Mouse (Mus musculus): ENCODE measurements around the gene Sec14l4.

Gene Sec14l4

DNA sequence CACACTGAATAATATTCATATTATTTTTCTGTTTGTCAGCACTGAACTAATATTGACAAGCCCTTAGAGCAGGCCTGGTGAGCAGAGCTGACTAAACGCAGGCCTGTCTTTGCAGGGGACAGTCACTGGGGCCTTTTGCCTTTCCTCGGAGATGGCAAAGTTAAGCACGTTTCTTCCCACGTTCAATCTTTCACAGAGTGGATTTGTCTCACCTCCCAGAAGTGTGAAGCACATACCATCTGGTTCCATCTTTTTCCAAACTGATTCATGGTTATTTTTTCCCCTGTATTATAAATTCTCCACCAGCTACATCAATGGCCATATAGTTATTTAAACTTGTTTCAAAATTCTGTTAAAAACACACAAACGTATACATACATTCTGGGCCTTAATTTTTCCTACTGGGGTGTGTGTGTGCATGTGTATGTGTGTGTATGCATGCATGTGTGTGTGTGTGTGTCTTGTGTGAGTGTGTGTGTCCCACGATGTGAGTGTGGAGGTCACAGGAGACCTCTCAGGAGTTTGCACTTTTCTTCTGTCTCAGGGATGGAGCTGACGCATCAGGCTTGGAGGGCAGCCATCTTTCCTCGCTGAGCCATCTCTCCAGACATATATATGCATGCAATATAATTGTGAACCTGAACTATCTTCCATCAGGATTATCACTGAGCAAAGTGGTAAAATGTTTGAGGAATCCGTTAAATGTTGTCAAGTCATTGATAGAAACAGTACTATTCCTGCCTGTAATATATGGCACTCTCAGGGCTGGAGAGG is 3.5 kb upstream of the Sec14l4 start:
- no peak for DNase-seq (ENCODE audit: extremely low spot score, low spot score)

DNA sequence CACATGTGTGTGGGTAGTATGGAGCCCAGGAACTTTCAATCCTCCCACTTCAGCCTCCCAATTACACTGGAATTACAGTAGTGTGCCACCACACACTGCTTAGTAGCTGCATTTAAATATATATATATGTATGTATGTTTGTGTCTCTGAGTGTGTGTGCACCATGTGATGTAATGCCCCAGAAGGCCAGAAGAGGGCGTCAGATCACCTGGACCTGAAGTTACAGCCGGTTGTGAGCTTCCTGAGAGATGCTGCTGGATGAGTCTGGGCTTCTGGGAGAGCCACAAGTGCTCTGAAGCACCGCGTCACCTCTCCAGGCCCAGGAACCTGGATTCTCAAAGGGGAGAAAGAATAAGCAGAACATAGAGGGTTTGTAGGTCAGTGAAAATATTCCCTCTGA is 1.9 kb upstream of the Sec14l4 start:
- no peak for DNase-seq (ENCODE audit: extremely low spot score, low spot score)

DNA sequence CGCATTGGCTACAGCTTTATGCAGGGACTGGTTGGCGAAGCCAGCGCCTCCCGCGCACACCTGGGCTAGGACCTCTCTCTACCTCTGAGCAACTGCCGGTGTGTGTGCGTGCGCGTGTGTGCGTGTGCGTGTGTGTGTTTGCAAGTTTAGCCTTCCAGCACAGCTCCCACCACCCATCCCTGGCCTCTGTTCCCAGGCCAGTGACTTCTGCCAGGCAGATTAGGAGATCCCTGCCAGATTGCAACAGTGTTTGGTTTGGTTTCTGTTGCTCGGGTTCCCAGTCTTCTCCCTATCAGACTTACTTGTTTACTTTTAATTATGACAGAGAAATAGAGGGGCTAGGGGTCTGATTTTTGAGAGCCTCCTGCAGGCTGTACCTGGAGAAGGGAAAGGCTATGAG is 699 bp downstream of the Sec14l4 start:
- no peak for DNase-seq (ENCODE audit: extremely low spot score, low spot score)

DNA sequence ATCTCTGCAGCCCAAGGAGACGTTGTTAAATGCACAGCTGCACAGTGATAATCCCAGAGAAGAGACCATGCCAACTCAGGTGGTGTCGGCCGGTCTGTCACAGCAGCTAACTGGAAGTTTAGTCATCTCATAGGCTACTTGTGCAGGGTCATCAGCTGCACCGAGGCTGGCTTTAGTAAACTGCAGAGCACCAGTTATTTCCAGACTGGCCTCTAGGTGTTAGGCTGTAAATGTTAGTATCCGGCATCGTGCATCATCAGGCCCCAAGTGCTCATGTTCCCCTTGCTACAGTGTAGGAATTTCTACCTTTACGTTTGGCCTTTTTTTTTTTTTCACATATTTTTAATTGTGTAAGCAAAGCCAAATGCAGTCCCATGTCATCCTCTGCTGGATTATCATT is 2.2 kb downstream of the Sec14l4 start:
- DNase-seq (ENCODE audit: extremely low spot score, low spot score) = no peak

DNA sequence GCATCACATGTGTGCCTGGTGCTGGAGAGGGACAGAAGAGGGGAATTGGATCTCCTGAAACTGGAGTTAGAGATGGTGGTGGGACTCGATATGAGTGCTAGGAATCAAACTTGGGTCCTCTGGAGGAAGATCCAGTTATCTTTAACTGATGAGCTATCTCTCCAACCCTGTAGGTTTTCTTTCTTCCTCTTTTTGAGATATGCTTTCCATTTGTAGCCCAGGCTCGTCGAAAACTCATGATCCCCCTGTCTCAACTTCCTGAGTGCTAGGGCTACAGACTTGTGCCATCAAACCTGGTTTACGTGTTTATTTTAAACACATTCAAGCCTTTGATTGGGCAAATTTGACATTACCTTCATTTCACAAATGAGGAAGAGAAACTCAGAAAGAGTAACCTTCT is 2.9 kb downstream of the Sec14l4 start:
- DNase-seq (ENCODE audit: extremely low spot score, low spot score) = no peak

DNA sequence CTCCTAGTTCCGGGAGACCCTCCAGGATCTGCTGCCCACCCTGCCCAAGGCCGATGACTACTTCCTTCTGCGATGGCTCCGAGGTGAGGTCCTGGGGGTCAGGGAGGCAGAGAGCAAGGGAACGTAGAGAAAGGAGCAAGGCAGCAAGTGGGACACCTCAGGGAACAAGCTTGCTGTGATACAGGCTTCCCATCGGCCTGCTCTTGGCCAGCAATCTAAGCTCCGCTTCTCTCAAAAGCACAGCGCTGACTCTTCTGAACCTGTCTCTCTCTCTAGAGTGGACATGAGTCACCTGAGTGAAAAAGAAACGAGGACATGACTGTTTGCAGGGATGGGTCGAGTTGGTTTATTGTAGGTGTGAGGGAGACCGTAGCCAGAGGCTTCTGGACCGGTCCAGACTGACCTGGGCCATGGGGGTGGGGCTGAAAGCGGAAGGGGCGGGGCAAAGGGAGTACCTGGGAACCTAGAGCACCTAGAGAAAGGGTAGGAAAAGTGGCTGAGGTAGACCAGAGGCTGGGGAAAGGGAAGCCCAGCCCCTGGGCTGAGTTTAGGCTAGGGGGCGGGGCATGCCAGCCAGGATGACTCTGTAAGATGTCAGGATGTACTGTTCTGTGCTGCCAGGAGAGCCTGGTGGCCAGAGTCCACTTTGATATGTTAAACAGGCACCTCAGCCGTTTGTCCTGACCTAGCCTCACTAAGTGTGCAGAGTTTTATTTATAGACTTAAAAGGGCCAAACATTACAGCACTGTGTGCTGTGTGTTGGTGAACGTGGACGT is 4.0 kb downstream of the Sec14l4 start:
- DNase-seq (ENCODE audit: extremely low spot score, low spot score) = no peak

DNA sequence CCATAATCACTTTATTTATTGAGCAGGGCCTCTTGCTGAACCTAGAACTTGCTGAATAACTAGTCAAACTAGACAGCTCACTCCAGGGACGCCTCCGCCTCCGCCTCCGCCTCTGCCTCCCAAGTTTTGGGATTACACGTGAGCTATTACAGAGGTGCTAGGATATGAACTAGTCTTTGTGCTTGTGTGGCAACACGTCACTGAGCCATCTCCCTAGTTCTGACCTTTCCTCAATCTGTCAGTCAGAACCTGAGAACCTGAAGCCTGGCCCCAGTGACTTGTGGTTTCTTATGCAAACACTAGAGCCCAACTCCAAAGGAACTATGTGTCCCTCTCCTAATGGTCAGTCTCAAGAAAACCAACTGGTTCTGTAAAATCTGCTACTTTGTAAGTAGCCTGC is 4.7 kb downstream of the Sec14l4 start:
- DNase-seq (ENCODE audit: extremely low spot score, low spot score) = no peak

DNA sequence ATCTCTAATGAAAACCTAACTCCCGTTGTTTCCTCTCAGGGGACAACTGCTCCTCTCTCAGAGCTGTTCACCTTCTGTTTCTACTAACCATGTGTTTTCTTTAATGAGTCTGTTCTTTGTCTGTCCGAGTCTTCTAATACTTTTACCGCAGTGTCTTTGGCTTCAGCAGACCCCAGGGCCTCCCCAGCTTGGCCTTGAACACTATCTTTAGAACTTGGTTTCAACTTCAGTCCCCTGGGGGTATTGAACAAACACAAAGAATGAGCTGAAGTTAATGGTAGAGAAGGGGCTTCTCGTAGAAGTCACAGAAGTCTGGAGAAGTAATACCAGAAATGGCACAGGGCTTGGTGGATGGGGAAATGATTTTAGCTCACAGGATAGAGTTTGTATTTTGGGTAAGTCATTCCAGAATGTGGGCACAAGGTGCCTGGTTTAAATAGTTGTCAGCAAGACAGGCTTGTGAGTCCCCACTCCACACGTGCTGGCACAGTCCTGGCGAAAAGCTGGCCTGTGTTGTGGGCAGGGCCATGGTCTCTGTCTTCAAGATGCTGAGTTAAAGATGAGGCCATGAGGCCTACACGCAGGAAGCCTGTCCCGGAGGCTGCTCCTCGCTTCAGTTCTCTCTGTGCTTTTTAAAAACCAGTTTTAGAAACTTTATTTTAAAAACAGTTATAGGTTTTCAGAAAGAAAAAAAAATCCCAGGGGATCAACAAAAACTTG is 5.3 kb downstream of the Sec14l4 start:
- no peak for DNase-seq (ENCODE audit: extremely low spot score, low spot score)

DNA sequence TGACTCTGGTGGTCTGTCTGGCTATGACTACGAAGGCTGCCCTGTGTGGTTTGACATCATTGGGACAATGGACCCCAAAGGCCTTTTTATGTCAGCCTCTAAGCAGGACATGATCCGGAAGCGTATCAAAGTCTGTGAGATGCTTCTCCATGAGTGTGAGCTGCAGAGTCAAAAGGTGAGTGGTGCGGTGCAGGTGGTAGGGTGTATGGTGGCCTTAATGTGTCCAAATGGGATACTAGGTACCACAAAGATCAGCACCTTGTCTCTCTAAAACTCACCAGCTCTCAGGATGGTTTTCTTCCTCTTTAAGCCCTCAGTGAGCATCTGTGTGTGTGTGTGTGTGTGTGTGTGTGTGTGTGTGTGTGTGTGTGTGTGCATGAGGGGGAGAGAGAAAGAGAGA is 8.7 kb downstream of the Sec14l4 start:
- DNase-seq (ENCODE audit: extremely low spot score, low spot score) = no peak

DNA sequence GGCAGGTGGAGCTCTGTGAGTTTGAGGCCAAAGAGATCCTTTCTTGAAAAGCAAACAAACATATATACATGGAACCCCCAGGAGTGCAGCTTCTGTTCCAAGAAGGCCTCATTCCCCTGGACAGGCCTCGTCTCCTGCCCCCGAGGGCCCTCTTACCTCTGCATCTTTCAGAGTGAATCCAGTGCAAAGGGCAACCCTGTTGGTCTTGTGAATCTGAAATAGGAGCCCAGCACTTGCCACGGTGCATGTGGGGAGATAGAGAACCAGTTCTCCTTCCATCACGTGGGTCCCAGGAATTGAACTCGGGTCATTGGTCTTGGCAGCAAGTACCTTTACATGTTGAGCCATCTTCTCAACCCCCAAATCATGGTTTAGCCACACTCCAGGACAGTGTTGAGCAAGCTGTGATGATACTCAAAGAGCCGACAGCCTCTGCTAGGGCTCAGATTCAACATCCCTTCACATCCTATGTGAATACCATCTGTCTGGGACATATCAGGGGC is 9.9 kb downstream of the Sec14l4 start:
- DNase-seq (ENCODE audit: extremely low spot score, low spot score) = no peak

DNA sequence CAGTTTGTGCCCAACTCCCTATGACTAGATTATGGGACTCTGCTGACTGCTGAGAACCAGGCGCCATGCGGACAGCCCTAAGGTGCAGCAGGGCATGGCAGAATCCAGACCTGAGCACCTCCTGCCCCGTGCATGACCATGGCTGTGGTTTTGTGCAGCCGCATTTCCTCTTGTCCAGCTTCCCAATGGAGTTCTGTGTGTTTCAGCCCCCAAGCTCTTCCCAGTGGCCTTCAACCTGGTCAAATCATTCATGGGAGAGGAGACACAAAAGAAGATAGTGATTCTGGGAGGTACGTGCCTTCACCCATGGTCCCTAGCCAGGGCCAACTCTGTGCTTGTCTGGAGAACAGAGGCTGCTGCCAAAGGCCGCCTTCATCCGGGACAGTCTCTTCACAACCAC is 11.8 kb downstream of the Sec14l4 start:
- no peak for DNase-seq (ENCODE audit: extremely low spot score, low spot score)

DNA sequence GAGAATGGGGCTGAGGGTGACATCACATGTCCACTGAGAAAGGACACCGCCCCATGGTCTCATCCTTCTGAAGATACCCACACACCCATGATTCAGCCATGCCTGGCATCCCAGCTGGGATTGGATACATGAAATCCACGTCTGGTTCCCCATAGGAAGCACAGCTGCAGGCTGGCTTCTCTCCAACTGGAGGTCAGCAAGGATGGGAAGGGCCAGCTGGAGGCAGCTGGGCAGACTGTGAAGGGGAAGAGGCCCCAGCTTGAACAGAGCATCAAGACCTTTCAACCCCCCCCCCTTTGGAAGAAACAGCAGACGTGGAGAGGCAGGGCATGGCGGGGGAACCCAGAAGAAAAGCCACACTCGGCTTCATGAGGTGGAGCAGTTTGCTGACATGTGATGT is 15.3 kb downstream of the Sec14l4 start:
- no peak for DNase-seq (ENCODE audit: extremely low spot score, low spot score)

DNA sequence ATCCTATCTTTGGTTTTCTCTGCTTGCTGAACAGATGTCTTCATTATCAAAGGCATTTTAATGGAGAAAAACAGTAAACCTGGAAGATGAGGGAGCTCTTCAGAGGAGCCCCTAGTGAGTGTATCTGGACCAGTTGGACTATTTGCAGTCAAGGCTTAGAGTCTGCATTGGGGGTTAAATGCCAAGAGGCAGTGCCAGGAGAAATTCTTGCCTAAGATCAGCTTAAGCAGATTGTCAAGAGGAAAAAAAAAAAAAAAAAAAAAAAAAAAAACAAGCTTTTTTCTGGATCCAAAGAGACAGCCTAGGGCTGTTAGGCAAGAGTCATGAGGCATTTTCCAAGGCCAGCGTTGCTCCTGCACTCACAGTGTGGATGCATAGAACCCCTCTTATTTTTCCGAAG is 16.5 kb downstream of the Sec14l4 start:
- no peak for DNase-seq (ENCODE audit: extremely low spot score, low spot score)

DNA sequence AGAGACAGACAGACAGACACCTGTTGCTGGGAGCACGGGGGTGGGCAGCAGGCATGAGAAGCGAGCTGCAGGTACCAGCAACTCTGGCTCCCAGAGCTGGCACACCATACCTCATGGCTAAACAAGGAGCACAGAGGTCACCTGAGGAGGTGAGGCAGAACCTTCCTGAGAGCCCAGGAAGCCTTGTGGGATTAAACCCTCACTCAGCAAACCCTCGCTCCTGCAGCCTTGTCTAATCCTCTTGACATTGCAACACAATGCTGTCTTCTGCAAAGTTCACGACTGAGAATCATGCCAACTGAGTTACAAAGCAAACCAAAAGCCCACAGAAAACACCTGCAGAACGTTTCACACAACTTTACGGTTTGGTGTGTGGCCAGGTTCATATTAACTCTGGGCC is 17.2 kb downstream of the Sec14l4 start:
- DNase-seq (ENCODE audit: extremely low spot score, low spot score) = no peak

DNA sequence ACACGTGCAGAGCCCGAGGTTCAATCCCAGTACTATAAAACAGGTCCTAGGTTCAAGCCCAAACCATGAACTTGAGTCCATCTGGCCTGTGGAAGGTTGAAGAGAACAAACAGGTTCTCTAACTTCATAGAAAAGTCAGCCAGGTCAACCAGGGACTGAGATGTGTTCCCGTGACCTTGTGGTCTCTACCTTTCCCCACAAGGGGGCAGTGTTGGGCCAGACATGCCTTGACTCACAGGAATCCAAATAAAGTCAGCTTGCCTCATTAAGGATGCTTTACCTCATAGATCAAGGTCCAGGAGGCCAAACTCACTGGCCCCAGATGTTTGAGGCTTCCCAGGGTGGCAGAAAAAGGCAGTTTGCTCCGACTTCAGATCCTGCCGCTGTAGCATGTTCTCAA is 22.3 kb downstream of the Sec14l4 start:
- DNase-seq (ENCODE audit: extremely low spot score, low spot score) = peak; percentile 73

DNA sequence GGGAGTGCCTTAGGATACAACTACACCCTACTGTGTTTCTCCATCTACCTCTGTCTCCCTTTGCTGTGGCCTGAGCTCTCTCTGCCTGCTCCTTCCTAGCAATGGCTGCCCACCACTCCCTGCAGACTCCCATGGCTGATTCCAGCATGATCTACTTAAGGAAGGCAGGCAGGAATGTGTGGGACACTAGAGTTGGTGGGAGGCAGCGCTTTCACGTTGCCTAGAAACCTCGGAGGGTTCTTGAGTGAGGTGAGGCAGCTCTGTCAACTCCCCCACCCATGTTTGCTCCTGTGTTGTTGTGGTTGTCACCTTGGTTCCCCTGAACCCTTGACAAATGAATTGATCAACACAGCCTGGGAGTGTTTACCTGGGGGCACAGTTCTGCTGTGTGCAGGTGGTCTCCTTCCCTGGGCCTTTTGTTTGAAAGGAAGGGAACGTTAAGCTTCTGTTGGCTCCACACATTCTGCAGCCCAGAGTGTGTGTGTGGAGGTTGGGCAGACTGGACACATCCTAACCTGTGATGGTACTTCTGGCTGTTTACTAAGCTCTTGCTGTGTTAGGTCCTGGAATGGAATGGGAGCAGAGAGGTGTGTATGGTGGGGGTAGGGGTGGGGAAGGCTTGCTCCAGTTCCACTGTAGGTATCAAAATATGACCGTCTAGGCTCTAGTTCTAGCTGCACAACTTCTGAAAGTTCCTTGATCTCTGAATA is 29.8 kb downstream of the Sec14l4 start:
- DNase-seq (ENCODE audit: extremely low spot score, low spot score) = no peak

DNA sequence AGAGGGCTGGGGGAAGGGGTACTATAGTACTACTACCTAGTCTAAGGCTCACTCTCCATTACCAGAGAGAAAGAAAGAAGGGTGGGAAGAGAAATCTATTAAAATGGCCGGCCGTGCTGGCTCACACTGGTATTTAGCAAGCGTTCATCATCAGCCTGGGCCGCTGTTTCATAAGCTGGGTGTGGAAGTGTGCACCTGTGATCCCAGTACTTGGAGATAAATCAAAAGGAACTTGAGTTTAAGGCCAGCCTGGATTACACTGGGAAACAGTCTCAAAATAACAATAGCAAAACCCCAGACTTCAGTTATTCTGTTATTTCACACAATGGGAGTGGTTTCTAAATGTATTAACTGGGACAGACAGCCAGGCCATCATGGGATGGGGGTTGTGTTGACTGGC is 31.3 kb downstream of the Sec14l4 start:
- DNase-seq (ENCODE audit: extremely low spot score, low spot score) = no peak

DNA sequence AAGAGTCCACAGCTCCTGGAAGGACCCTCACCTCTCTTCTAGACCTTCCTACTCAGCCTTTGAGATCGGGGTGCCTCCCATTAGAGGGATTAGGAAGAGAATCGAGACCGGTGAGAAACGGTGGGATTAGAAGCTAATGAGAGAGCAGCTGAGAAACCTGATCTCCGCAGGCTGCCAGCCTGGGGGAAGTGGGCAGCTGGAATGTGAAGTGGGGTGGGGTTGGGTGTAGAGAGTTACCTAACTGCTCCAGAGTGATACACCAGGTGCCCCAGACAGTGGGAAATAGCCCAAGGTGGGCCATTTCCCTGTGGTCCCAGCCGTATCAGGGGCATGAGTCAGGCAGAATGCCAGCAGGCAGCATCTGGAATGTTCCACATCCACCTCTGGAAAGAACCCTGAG is 31.7 kb downstream of the Sec14l4 start:
- DNase-seq (ENCODE audit: extremely low spot score, low spot score) = no peak

DNA sequence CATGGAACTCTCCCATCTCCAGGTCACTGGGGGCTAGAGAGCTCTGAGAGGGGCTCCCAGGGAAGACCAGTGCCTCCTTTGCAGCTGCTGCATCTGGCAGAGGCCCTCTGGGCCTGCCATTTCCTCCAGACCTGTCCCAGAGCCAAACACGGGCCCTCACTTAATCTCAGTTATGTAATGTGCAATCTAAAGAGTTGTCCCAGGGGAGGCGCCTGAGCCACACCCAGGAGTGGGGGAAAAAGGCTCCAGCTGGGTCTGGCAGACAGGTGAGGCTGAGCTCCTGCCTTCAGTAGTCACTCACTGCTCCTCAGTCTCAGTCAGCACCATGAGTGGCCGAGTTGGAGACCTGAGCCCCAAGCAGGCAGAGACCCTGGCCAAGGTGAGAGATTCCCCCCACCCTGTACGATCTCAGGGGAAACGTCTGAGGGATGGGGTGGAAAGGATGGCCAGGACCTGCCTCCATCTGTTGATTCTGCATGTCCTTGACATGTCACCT is 33.4 kb downstream of the Sec14l4 start, which contains the start of gene Sec14l3:
Gene Sec14l3, plus strand, starts transcription at position 215 of the 496 bp plus-strand sequence.
- DNase-seq (ENCODE audit: extremely low spot score, low spot score) = no peak

DNA sequence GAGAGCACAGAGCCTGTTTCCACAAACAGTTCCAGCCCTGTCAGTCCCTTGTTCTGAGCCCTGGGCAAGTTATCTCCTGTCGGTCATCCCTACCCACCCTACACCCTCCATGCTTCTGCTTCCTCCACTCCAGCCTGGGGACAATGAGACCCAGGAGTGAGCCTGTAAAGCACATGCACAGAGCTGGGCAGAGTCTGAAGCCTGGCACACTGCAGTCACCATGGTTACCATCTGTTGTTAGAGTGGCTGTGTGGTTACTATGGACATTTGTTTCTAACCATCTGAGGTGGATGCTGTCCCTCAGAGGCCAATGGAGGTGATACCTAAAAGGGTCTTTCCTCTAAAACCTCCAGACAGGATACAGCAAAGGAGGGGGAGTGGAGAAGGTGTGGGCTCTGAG is 38.4 kb downstream of the Sec14l4 start:
- no peak for DNase-seq (ENCODE audit: extremely low spot score, low spot score)

DNA sequence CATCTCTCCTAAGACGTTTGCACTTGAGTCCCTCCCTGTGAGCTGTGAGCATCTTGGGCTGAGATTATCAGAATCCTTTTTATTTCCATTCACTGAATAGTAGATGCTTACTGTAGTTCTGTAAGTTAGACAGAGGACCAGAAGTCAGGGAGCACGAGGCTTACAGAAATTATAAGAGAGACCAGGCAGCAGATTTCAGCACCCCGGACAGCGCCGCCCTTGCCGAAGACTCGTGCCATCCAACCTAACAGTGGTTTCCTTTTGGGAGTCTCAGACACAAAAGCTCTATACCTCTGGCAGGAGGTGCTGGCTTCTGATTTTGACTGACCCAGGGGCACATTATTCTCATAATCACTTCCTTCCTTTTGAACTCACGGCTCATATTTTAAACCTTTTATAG is 45.4 kb downstream of the Sec14l4 start:
- DNase-seq (ENCODE audit: extremely low spot score, low spot score) = peak; percentile 64
